Mouse (Mus musculus): Measurements from ENCODE around the gene Tmem117.

GRCm38 (mm10) chr15:94628463-94628829, 586 bp upstream of the Tmem117 start:
- no peak for TF ChIP-seq CTCF (IDR thresholded peaks at IDR 0.05; ENCODE audit: borderline replicate concordance, control insufficient read depth, extremely low read depth, insufficient read depth, low read length, poor library complexity)
- TF ChIP-seq POLR2A (IDR thresholded peaks at IDR 0.05; ENCODE audit: control insufficient read depth, extremely low read depth, insufficient read depth, low read length, poor library complexity), result no peak
